Mouse (Mus musculus): ENCODE results near the gene Ppcdc.

Ppcdc gene

DNA sequence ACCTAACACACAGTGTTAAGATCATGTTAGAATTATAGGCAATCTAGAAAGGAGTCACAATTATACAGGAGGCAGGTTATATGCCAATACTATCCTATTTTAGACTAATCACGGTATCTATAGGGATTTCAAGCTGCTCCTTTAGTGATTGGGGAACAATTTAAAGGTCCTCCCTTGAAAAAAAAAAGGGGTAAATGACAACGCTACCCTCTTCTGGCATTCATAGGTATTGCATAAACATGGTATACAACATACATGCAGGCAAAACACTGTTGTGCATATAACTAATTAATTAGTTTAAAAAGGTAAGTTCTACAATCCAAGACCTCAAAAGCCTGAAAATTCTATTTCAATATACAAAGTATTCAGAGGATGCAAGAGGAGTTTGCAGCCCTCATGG lies 88.6 kb downstream of the Ppcdc start:
- peak in 1 of 2 experiments; percentile 13 for DNase-seq

DNA sequence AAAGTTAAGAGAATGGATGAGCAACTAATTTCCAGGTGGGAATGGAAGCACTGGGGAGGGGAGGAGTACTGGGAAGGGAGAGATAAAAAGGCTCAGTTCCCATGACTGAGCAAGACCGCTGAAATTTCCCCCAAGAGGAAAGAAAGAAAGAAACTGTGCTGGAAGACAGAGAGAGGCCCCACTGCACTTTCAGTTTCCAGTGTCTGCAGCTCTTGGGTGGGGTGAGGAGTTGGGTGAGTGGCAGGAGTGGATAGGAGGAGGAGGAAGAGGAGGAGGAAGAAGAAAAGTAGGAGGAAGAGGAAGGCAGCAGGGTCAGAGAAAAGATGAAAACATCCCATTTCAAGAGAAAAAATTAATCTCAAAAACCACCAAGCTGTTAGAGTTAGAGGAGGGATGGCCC lies 94.0 kb downstream of the Ppcdc start:
- DNase-seq, result no peak

DNA sequence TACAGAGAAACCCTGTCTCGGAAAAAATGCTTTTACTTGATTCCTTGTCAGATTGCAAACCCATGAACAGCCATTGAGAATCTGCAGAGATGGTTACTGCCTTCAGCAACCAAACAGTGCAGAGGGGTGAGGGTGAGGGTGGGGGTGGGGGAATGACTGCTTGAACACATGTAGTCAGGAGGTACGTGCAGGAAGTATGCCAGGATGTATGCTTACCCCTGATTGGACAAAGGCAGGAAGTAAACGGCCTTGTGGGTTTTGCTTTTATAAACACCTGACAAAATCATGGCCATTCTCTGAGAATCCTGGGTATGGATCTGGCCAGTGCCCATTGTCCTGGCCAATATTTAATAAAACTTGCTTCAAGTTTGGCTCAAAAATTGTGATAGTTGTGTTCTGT lies 96.2 kb downstream of the Ppcdc start:
- no peak for DNase-seq

DNA sequence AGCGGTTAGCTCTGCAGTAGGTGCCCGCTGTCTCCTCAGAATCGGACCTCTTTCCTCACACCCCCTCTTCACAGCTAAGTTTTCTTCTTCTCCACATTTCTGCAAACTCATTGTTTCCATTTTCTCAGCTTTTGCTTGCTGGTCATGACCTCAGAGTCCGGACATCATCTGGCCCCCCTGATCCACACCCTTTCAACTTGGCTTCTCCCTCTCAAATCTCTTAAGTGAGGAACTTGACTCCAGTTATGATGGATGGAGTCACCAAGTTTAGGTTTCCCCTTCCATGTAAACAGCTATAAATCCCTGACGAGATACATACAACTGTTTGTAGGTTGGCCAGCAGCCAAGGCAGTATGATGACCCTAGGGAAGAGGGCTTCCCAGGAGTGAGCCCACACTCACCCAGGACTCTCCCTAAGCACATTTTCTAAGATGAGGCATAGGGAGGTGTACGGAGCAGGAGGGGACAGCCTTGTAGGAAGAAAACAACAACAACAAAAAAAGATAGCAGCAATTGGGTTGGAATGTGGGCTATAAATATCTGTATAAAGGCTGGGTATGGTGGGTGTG lies 96.9 kb downstream of the Ppcdc start:
- DNase-seq, result no peak

DNA sequence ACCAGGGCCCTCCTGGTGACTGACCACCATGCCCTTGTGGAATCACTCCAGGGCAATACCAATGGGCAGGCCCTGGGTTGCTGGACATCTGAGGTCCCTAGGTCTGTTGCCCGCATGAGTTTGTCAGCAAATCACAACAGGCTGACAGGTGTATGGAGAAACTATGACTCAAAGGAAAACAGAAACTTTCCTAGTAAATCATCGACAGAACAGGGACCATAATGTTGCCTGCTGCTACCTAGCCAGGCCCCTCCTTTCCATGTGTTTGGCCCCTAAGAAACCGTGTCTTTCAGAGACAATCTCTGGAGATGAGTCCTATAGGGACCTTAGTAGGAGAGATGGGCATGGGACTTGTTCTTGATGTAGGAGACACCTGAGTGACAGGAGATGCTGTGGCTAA lies 97.7 kb downstream of the Ppcdc start:
- DNase-seq, result no peak

DNA sequence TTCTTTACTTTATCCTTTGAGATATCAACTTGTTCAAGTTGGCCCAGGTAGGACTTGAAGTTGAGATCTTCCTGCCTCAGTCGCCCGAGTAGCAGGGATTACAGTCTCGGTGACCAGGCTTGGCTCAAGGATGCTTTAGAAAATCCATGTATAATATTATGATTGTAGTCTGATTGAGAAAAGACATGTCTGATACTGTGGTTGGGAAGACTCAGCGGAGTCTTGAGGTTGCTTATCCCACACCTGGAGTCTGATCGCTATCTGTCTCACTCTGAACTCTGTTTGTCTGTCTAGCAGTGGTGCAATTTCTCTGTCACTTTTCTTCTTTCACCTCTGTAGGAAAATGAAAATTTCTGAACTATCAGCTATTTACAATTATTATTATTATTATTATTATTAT lies 99.6 kb downstream of the Ppcdc start:
- no peak for DNase-seq

DNA sequence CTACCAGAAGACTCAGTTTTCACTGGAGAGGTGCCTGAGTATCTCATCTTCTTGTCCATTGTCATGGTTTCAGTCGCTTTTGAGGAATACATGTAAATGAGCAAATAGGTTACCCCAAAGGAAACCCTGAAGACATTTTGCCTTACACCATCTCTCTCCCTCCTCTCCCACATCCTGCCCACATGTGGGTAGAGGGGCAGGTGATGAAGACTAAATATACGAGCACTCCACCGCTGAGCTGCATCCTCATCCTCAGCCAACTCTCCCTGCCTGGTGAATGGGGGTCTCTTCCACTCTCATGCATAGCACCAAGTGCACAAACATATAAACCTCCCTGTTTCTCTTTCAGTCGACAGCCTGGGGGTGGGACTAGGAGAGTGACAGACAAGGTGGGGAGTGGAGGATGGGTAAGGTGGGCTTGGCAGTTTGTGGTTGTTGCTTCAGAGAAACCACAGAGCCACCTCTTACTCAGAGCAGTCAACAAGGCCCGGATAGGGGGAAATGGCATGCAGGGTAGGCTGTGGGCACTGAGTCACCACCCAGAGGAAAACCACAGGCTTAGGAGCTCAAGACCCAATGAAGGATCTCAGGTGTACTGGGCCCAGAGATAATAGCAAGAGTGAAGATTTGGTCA lies 100.2 kb downstream of the Ppcdc start:
- no peak for DNase-seq

DNA sequence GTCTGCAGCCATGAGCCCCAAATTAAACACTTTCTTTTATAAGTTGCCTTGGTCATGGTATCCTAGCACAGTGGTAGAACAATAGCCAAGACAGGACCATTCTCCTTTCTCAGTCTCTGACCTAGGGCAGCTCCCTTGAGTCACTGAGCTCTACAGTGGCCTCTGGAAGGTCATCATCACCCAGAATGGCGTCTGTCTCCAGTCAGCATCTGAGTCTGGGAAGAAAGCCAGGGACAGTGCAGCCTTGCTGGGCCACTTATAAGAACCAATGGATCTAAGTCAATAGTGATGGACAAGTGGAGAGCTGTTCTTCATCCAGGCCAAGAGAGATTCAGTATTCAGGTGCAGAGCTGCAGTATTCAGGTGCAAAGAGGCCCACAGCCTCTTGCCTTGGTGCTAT lies 101.2 kb downstream of the Ppcdc start:
- no peak for DNase-seq

Data from cerebellum, postnatal 14 days (tissue).